Comparison of ENCODE assay signal across 9 mouse cellular contexts in the genomic region with DNA sequence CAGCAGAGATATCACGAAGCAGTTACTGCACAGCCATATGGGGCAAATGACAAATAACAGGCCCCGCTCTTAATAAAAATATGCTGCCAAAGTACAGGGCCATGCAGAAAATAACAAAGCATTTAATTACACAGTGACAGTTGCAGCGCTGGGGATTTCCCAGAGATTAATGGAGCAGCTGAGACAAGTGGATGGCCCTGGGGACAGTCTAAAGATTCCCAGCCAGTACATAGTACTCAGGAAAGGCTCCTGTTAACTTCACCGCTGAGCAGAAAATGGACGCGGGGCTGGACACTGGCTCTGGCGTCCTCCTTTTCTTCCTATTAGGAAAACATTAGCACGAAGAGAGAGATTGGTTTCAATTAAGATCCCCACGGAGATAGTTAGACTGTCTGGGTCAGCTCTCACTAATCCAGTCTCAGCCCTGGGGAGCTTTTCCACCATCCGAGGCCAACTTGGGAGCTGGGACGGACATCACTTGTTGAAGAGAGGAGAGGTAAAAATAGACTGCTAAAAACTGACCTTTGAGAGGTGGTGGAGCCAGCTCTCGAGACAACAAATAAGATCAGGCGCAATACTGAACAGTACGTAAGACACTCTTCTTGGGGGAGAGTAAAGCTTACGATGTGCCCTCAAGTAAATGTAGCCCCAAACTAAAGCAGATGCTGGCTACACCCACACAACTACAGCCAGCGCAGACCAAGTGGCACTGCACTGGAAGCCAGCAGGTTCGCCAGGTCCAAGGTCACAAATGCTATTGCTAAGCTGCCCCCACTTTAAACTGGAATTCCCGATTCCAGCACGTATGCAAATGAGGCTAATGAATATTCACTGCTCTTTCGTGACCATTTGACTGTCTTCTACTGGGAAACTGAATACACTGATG. TPM values are rescaled to one million over a fixed set of nuclear protein-coding genes. Genes with fewer than 3 reads are reported as not detected.
DNase-seq lines count a peak whose midpoint lies in the region; ATAC-seq and TF ChIP-seq lines count a peak whose summit lies in the region.
"Had no signal": no experiment of that assay in that cellular context is flagged by ENCODE, and none has a peak within 500 bp of the region (broad histone marks: within the 10 kb centered on the region; RNA-seq: fewer than 3 reads in every experiment).

No protein-coding gene starts in this region.

- no peaks in the 10 kb centered on the region for H3K27me3 ChIP-seq in lung, embryonic 15.5 days
- no peaks in the 10 kb centered on the region for H3K27me3 ChIP-seq in forebrain, postnatal 0 days (ENCODE audit: insufficient read depth, low read length)
- H3K27me3 ChIP-seq in intestine, embryonic 15.5 days (replicated peaks) = no peaks in the 10 kb centered on the region
- H3K27me3 ChIP-seq in neural tube, embryonic 12.5 days (replicated peaks) = no peaks in the 10 kb centered on the region

- no peak overlapping the region for H3K4me2 ChIP-seq in lung, embryonic 15.5 days
- no peak overlapping the region for H3K4me2 ChIP-seq in forebrain, postnatal 0 days (ENCODE audit: low read depth)
- H3K4me2 ChIP-seq in intestine, embryonic 15.5 days (replicated peaks) = peak overlapping the region; percentile 18; the same call in 1 of the 2 replicates
- H3K4me2 ChIP-seq in neural tube, embryonic 12.5 days (replicated peaks) = 0 out of 2 replicates have a peak overlapping the region, but pooled peaks have one; percentile 8

- 52% methylated on average over 20 of the region's 20 CpGs for WGBS in lung, embryonic 15.5 days
- WGBS in lung, adult 2 months = 55% methylated on average over 20 of the region's 20 CpGs
- 39% methylated on average over 20 of the region's 20 CpGs for WGBS in forebrain, postnatal 0 days
- 44% methylated on average over 20 of the region's 20 CpGs for WGBS in intestine, embryonic 15.5 days
- WGBS in neural tube, embryonic 12.5 days = 48% methylated on average over 20 of the region's 20 CpGs

- H3K4me3 ChIP-seq in lung, embryonic 15.5 days = no peak overlapping the region
- no peak overlapping the region for H3K4me3 ChIP-seq in lung, adult 2 months (replicated peaks; ENCODE audit: extremely low read depth, low read depth, low read length)
- H3K4me3 ChIP-seq in forebrain, postnatal 0 days (ENCODE audit: low read depth, low read length) = no peak overlapping the region
- no peak overlapping the region for H3K4me3 ChIP-seq in intestine, embryonic 15.5 days (replicated peaks)
- H3K4me3 ChIP-seq in neural tube, embryonic 12.5 days = no peak overlapping the region

- peak; percentile 62; the same call in 1 of the 2 replicates for ATAC-seq in lung, embryonic 15.5 days (ENCODE audit: borderline replicate concordance, extremely low read depth, low FRiP score, low TSS enrichment)
- peak; percentile 69 for ATAC-seq in forebrain, postnatal 0 days
- peak; percentile 60 for ATAC-seq in intestine, embryonic 15.5 days
- peak; percentile 75 for ATAC-seq in neural tube, embryonic 12.5 days (ENCODE audit: low FRiP score, low read depth)
- ATAC-seq in megakaryocyte progenitor cell, adult 5-6 weeks (replicated peaks; ENCODE audit: poor library complexity) = no peak

- H3K9me3 ChIP-seq in lung, embryonic 15.5 days = no peaks in the 10 kb centered on the region
- H3K9me3 ChIP-seq in forebrain, postnatal 0 days (ENCODE audit: low read length) = no peaks in the 10 kb centered on the region
- no peaks in the 10 kb centered on the region for H3K9me3 ChIP-seq in intestine, embryonic 15.5 days
- H3K9me3 ChIP-seq in neural tube, embryonic 12.5 days = no peaks in the 10 kb centered on the region

- H3K9ac ChIP-seq in lung, embryonic 15.5 days = no peak overlapping the region
- no peak overlapping the region for H3K9ac ChIP-seq in forebrain, postnatal 0 days
- no peak overlapping the region for H3K9ac ChIP-seq in intestine, embryonic 15.5 days
- H3K9ac ChIP-seq in neural tube, embryonic 12.5 days = no peak overlapping the region
- H3K9ac ChIP-seq: liver, embryonic 14.5 days had no signal

- no peak for DNase-seq in lung, adult 2 months
- DNase-seq in forebrain, postnatal 0 days = peak; percentile 34
- DNase-seq in natural killer cell, adult 2 months (ENCODE audit: low spot score in 2 of 2) = no peak
- no peak for DNase-seq in spleen, postnatal 10 days (ENCODE audit: low spot score in 2 of 2)

- TF ChIP-seq CTCF in lung, adult 2 months (IDR thresholded peaks at IDR 0.05; ENCODE audit: insufficient read depth, low read length) = no peak
- no peak for TF ChIP-seq CTCF in forebrain, postnatal 0 days (IDR thresholded peaks at IDR 0.05; ENCODE audit: low read depth)

- peaks cover 25% of the 10 kb centered on the region for H3K4me1 ChIP-seq in lung, embryonic 15.5 days
- peaks cover 5% of the 10 kb centered on the region for H3K4me1 ChIP-seq in lung, adult 2 months (ENCODE audit: control insufficient read depth, insufficient read depth, low read length)
- 0 out of 2 replicates have a peak, but pooled peaks cover 3% of the 10 kb centered on the region for H3K4me1 ChIP-seq in forebrain, postnatal 0 days (ENCODE audit: insufficient read depth)
- peaks cover 19% of the 10 kb centered on the region for H3K4me1 ChIP-seq in intestine, embryonic 15.5 days (replicated peaks)
- peaks cover 14% of the 10 kb centered on the region for H3K4me1 ChIP-seq in neural tube, embryonic 12.5 days

- no peaks in the 10 kb centered on the region for H3K36me3 ChIP-seq in lung, embryonic 15.5 days
- H3K36me3 ChIP-seq in forebrain, postnatal 0 days (ENCODE audit: insufficient read depth) = no peaks in the 10 kb centered on the region
- no peaks in the 10 kb centered on the region for H3K36me3 ChIP-seq in intestine, embryonic 15.5 days
- no peaks in the 10 kb centered on the region for H3K36me3 ChIP-seq in neural tube, embryonic 12.5 days

- no peak overlapping the region for H3K27ac ChIP-seq in lung, embryonic 15.5 days
- no peak overlapping the region for H3K27ac ChIP-seq in forebrain, postnatal 0 days (ENCODE audit: low read depth, low read length)
- peak overlapping the region; percentile 66 for H3K27ac ChIP-seq in intestine, embryonic 15.5 days
- H3K27ac ChIP-seq in neural tube, embryonic 12.5 days = no peak overlapping the region
- H3K27ac ChIP-seq: liver, embryonic 14.5 days had no signal

- TF ChIP-seq POLR2A in lung, adult 2 months (IDR thresholded peaks at IDR 0.05; ENCODE audit: borderline replicate concordance, extremely low read depth, low read depth, low read length) = no peak

RNA-seq across cellular contexts. Expression of gene Rerg, which starts 34.5 kb away (rescaled TPM):
- polyA plus RNA-seq in lung, embryonic 15.5 days (2015; fragmentation: Nextera tagmentation; extraction: Ambion mirVana) = 20.2 and 21.1 TPM in 2 replicates
- polyA plus RNA-seq in lung, adult 2 months (2012; rRNA removed) = 9.2 and 14.8 TPM in 2 replicates
- 2.6 and 2.8 TPM in 2 replicates for total RNA-seq in forebrain, postnatal 0 days (2014; rRNA removed)
- polyA plus RNA-seq in forebrain, postnatal 0 days (2015; fragmentation: Nextera tagmentation; extraction: Ambion mirVana) = 8.7 and 12.9 TPM in 2 replicates
- polyA plus RNA-seq in intestine, embryonic 15.5 days (2015; fragmentation: Nextera tagmentation; extraction: Ambion mirVana) = 19.6 and 22.7 TPM in 2 replicates
- polyA plus RNA-seq in neural tube, embryonic 12.5 days (2016; fragmentation: Nextera tagmentation; extraction: Ambion mirVana) = 2.3 and 2.4 TPM in 2 replicates
- 0.22 TPM in 1 of 2 replicates, not detected in the other for total RNA-seq in megakaryocyte progenitor cell, adult 5-6 weeks (2015)
- total RNA-seq in megakaryocyte progenitor cell, adult 5-6 weeks (2017) = not detected in 2 replicates

Comparison
In these comparisons a context has a peak if more than half of its experiments do, and no peak if none do; other contexts are left out.
1. H3K4me2 ChIP-seq: peak in intestine, embryonic 15.5 days (single experiment) and neural tube, embryonic 12.5 days (single experiment); none in lung, embryonic 15.5 days (single experiment) and forebrain, postnatal 0 days (single experiment).